Mouse (Mus musculus) hindbrain, embryonic 11.5 days (tissue): ENCODE results near the gene Csrnp3. TPM values are rescaled to one million over a fixed set of nuclear protein-coding genes. Genes with fewer than 3 reads are reported as not detected.

ENCODE experiments used
- ATAC-seq: fragments of 200-750 bp; cut with Nextera tagmentation; 2 replicates; pipeline ENCODE4 v1.8.0; 2017; ENCODE audit warnings: mild to moderate bottlenecking, moderate TSS enrichment, moderate library complexity; ENCODE audit not compliant: low FRiP score
- DNase-seq: peaks from one replicate; pipeline ENCODE4 v3.0.0-alpha.2; 2015; ENCODE audit warnings: low spot score
- H3K27ac ChIP-seq: fragments of 300-500 bp; sonication (generic); 2 replicates; pipeline ENCODE4 v1.5.1; 2014; ENCODE audit warnings: mild to moderate bottlenecking, low read depth, low read length
- H3K27me3 ChIP-seq: fragments of 300-500 bp; sonication (generic); 2 replicates; pipeline ENCODE4 v1.6.1; 2014; ENCODE audit warnings: mild to moderate bottlenecking, low read length, moderate library complexity, mixed read lengths; ENCODE audit not compliant: control insufficient read depth, insufficient read depth
- H3K36me3 ChIP-seq: fragments of 300-500 bp; sonication (generic); 2 replicates; pipeline ENCODE4 v1.6.1; 2014; ENCODE audit warnings: mild to moderate bottlenecking, low read length, moderate library complexity, mixed read lengths; ENCODE audit not compliant: control insufficient read depth, insufficient read depth
- H3K4me1 ChIP-seq: fragments of 300-500 bp; sonication (generic); replicated peaks from 2 replicates; pipeline ENCODE4 v1.6.1; 2014; ENCODE audit warnings: low read length, mixed read lengths; ENCODE audit not compliant: control insufficient read depth, insufficient read depth
- H3K4me2 ChIP-seq: fragments of 300-500 bp; sonication (generic); replicated peaks from 2 replicates; pipeline ENCODE4 v1.6.1; 2014; ENCODE audit warnings: mild to moderate bottlenecking, low read depth, low read length
- H3K4me3 ChIP-seq: fragments of 300-500 bp; sonication (generic); 2 replicates; pipeline ENCODE4 v1.5.1; 2014; ENCODE audit warnings: low read depth, low read length
- H3K9ac ChIP-seq: fragments of 300-500 bp; sonication (generic); 2 replicates; pipeline ENCODE4 v1.6.1; 2014; ENCODE audit warnings: low read depth, low read length
- H3K9me3 ChIP-seq: fragments of 300-500 bp; sonication (generic); 2 replicates; pipeline ENCODE4 v1.6.1; 2016; ENCODE audit warnings: low read length; ENCODE audit not compliant: control insufficient read depth
- WGBS: fragments of 180-500 bp; shearing (Covaris S2); extraction: QIAGEN DNeasy Blood & Tissue Kit; methylation state at CpG from one replicate; pipeline ENCODE4 v1.1.7; 2014; 5-methylcytosine and 5-hydroxymethylcytosine counted together
- polyA plus RNA-seq: library from polyadenylated mRNA; unstranded; fragments of >200 nt; fragmentation: Nextera tagmentation; extraction: Ambion mirVana; gene quantifications from 2 replicates; pipeline ENCODE4 v1.2.1, GENCODE M21; 2014

The Csrnp3 gene
- polyA plus RNA-seq, 1 experiment from 2014 or later, result 32.3 TPM

DNA sequence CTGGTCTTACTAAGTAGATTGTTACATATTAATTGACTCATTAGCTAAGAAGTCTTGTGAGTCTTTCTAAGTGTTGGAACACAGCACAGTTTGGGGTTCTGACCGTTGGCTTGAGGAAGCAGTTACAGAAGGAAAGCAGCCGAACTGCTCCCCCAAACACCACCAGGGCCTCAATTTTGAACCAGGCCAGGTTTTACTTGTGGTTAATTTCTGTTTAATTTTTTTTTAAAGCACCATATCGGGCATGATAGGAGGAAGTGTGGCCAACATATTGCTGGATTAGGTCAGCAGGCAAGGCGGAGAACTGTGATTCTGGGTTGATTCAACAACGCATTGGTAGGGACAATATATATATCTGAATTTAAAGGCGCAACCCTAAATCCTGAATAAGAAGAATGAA, 135.9 kb downstream of the Csrnp3 start:
- 0 out of 2 replicates have a peak, but pooled peaks cover 3% of the 10 kb centered on the region for H3K4me1 ChIP-seq
- ATAC-seq (no peak), DNase-seq (no peak)
- H3K9ac ChIP-seq, result no peak overlapping the region
- 98% methylated on average over 6 of the region's 6 CpGs for WGBS
- H3K4me2 ChIP-seq, result no peak overlapping the region
- no peaks in the 10 kb centered on the region for H3K36me3 ChIP-seq
- no peaks in the 10 kb centered on the region for H3K27me3 ChIP-seq
- no peak overlapping the region for H3K27ac ChIP-seq
- no peaks in the 10 kb centered on the region for H3K9me3 ChIP-seq
- no peak overlapping the region for H3K4me3 ChIP-seq

- H3K4me1 ChIP-seq, result 0 out of 2 replicates have a peak, but pooled peaks cover 3% of the 10 kb centered on the region
- no peak overlapping the region for H3K9ac ChIP-seq
- H3K27me3 ChIP-seq, result no peaks in the 10 kb centered on the region
- DNase-seq (no peak), ATAC-seq (no peak)
- H3K27ac ChIP-seq, result no peak overlapping the region
- no peak overlapping the region for H3K4me3 ChIP-seq
- 81% methylated on average over 4 of the region's 4 CpGs for WGBS
- H3K36me3 ChIP-seq, result no peaks in the 10 kb centered on the region
- no peaks in the 10 kb centered on the region for H3K9me3 ChIP-seq
- H3K4me2 ChIP-seq, result no peak overlapping the region
Observed at GRCm38 (mm10) chr2:65981965-65982364, 136.4 kb downstream of the Csrnp3 start.

- Histone ChIP-seq H3K4me2 (no peak overlapping the region), H3K36me3 (no peaks in the 10 kb centered on the region), H3K9ac (no peak overlapping the region), H3K27ac (no peak overlapping the region), H3K4me1 (0 out of 2 replicates have a peak, but pooled peaks cover 3% of the 10 kb centered on the region), H3K9me3 (no peaks in the 10 kb centered on the region), H3K27me3 (no peaks in the 10 kb centered on the region), H3K4me3 (no peak overlapping the region)
- ATAC-seq (peak; percentile 62), DNase-seq (no peak)
- WGBS, result 79% methylated on average over 4 of the region's 4 CpGs
Observed at GRCm38 (mm10) chr2:65985706-65986105, 140.1 kb downstream of the Csrnp3 start.

GRCm38 (mm10) chr2:65987069-65987468, 141.5 kb downstream of the Csrnp3 start:
- Histone ChIP-seq H3K9me3 (no peaks in the 10 kb centered on the region), H3K4me2 (no peak overlapping the region), H3K36me3 (no peaks in the 10 kb centered on the region), H3K9ac (no peak overlapping the region), H3K4me1 (no peaks in the 10 kb centered on the region), H3K27me3 (no peaks in the 10 kb centered on the region), H3K27ac (no peak overlapping the region), H3K4me3 (no peak overlapping the region)
- WGBS, result 74% methylated on average over 6 of the region's 6 CpGs
- no peak for ATAC-seq
- no peak for DNase-seq

GRCm38 (mm10) chr2:65987588-65987987, 142.0 kb downstream of the Csrnp3 start:
- Histone ChIP-seq H3K4me2 (no peak overlapping the region), H3K27ac (no peak overlapping the region), H3K4me1 (no peaks in the 10 kb centered on the region), H3K9me3 (no peaks in the 10 kb centered on the region), H3K27me3 (no peaks in the 10 kb centered on the region), H3K9ac (no peak overlapping the region), H3K4me3 (no peak overlapping the region), H3K36me3 (no peaks in the 10 kb centered on the region)
- ATAC-seq (no peak), DNase-seq (no peak)
- 78% methylated on average over 3 of the region's 3 CpGs for WGBS

- 86% methylated on average over 3 of the region's 3 CpGs for WGBS
- Histone ChIP-seq H3K4me1 (no peaks in the 10 kb centered on the region; the same call in 1 of the 2 replicates), H3K4me3 (no peak overlapping the region), H3K36me3 (no peaks in the 10 kb centered on the region), H3K27ac (no peak overlapping the region), H3K9ac (no peak overlapping the region), H3K27me3 (no peaks in the 10 kb centered on the region), H3K9me3 (no peaks in the 10 kb centered on the region), H3K4me2 (no peak overlapping the region)
- no peak for DNase-seq
- ATAC-seq, result no peak
Observed at GRCm38 (mm10) chr2:65988788-65989187, 143.2 kb downstream of the Csrnp3 start.

DNA sequence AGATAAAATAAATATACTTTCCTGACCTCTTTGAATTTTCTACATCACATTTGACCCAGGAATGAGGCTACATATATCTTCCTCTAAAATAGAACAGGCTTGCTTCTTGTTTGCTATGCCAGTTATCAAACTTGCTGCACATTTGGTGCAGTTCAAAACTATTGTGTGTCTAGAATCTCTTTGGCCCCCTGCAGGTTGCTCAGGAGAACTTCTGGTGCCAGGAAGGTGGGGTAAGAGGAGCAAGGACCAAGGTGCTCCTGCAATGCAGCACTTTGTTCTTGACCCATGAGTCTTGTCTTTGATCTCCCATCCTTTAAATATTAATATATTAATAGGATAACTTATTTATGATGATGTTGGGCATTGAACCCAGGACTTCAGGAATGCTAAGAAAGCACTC, 144.5 kb downstream of the Csrnp3 start:
- H3K4me3 ChIP-seq, result no peak overlapping the region
- H3K9me3 ChIP-seq, result no peaks in the 10 kb centered on the region
- H3K9ac ChIP-seq, result no peak overlapping the region
- no peaks in the 10 kb centered on the region for H3K27me3 ChIP-seq
- no peak for DNase-seq
- no peak overlapping the region for H3K4me2 ChIP-seq
- no peaks in the 10 kb centered on the region for H3K36me3 ChIP-seq
- no peaks in the 10 kb centered on the region; the same call in 1 of the 2 replicates for H3K4me1 ChIP-seq
- H3K27ac ChIP-seq, result no peak overlapping the region
- ATAC-seq, result no peak

DNA sequence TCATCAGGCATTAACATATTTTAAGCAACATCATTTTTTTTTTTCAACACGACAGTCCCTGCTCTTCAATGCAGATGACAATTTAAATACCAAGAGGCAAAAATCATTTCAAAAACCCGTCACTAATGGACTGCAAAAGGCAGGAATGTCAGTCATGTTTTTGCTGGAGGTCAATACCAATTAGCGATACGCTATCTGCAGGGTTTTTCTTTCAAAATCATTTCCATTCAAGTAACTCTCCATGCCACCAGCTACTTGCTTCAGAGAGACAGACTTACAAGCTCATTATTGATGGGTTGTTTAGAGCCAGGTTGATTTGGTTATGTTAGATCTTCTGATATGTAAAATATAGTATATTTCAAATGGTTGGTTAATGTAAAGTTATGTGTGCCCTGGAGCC, 145.2 kb downstream of the Csrnp3 start:
- DNase-seq (no peak), ATAC-seq (no peak)
- Histone ChIP-seq H3K36me3 (no peaks in the 10 kb centered on the region), H3K4me2 (no peak overlapping the region), H3K27ac (no peak overlapping the region), H3K27me3 (no peaks in the 10 kb centered on the region), H3K4me3 (no peak overlapping the region), H3K9me3 (no peaks in the 10 kb centered on the region), H3K4me1 (peaks cover 4% of the 10 kb centered on the region; the same call in 1 of the 2 replicates), H3K9ac (no peak overlapping the region)
- 63% methylated on average over 4 of the region's 4 CpGs for WGBS

DNA sequence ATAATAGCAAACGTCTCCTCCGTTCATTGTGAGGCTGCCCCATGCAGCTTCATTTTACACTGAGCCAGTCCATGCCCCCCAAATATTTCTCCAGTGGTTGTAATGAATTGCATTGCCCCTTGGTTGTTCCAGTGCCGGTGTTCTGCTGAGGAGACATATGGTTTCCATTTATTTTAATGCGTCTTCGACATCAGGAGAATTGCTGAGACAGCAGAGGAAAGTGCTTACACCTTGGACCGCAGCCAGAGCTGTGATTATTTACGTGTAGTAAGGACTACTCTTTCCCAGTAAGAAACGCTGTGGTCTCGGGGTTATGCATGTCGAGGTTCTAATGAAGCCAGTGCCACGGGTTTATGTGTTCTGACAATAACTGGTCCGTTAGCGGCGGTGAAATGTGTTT, 147.8 kb downstream of the Csrnp3 start:
- ATAC-seq, result no peak
- Histone ChIP-seq H3K9me3 (no peaks in the 10 kb centered on the region), H3K4me2 (peak overlapping the region; percentile 5; the same call in 1 of the 2 replicates), H3K4me1 (peaks cover 6% of the 10 kb centered on the region; the same call in 1 of the 2 replicates), H3K9ac (no peak overlapping the region), H3K36me3 (no peaks in the 10 kb centered on the region), H3K27ac (peak overlapping the region; percentile 72), H3K4me3 (no peak overlapping the region), H3K27me3 (no peaks in the 10 kb centered on the region)
- WGBS, result 53% methylated on average over 14 of the region's 14 CpGs
- DNase-seq, result peak; percentile 37
